Mouse (Mus musculus) spleen, adult 2 months (tissue): ENCODE measurements around the gene Pard3.

Experiments
- CTCF ChIP-seq: fragments of 200-500 bp; IDR thresholded peaks from 2 replicates; pipeline ENCODE4 v1.5.1; 2011; ENCODE audit warnings: mild to moderate bottlenecking, inconsistent platforms; ENCODE audit not compliant: insufficient read depth, insufficient read length, insufficient replicate concordance; ENCODE audit errors: extremely low read depth
- POLR2A ChIP-seq: fragments of 200-500 bp; IDR thresholded peaks from 2 replicates; pipeline ENCODE4 v1.6.1; 2011; ENCODE audit warnings: low read depth, low read length, inconsistent platforms

DNA sequence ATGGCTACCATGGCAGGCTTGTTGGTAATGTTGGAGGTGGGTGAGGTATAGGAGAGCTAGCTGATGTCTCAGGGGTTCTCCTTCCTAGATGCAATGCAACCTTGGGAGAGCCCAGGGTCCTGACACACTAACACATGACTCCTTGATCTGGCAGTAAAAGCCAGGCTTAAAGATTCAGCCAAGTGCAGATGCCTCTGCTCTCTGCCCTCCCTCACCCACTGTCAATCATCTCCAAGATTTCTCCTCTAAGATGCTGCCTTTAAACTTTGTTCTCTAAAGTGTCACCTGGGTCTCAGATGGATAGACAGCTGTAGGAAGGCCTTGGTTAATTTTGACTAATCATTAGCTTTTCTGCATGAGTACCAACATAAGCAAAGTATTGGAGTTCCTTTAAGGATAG lies 125.0 kb downstream of the Pard3 start:
- TF ChIP-seq CTCF (no peak), POLR2A (no peak)
